Mouse (Mus musculus) liver (tissue): Measurements from ENCODE around the gene A930018P22Rik.
A peak's percentile ranks its signal among the peaks of the same experiment; 100 is the strongest.
"Not testable (repeated sequence)": the region's sequence is repeated elsewhere in the genome, so short reads cannot be mapped to it uniquely, and the experiment has no call there.

Source experiments
- DNase-seq: peaks from one replicate; pipeline ENCODE4 v3.0.0-alpha.2; 2020; ENCODE audit warnings: mixed read lengths

Gene A930018P22Rik

GRCm38 (mm10) chr2:104122505-104123378, at the start of gene A930018P22Rik:
Gene A930018P22Rik, plus strand, starts transcription at chr2:104122769.
- peak; percentile 98 for DNase-seq

- DNase-seq = peak; percentile 73
These were observed 44.3 kb upstream of the A930018P22Rik start for GRCm38 (mm10) chr2:104078285-104078684.

DNA sequence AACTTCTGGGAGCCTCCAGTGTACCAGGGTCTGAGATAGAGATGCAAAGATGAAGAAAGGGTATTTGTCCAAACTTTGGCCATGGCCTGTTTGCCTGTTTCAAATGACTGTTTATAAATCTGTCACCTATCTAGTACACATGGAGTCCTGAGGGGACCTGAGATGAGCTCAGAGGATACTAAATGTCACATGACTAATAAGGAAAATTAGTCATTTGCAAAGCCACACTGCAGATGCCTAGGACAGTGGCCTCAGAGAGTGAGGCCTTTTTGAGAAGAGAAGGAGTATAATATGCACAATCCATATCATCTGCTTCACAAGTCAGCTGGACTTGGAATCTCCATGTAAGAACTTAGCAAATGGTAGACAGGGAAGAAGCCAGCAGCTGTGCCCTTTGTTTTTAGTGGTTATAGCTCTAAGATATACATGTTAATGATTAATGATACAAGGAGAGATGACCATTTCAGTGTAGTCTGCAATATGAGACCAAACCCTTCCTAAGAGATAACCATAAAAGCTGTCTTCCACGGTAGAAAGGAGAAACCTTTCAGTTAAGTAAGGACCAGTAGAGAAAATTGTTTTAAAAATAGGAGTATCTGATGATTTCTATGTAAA, 41.0 kb upstream of the A930018P22Rik start:
- DNase-seq = not testable (repeated sequence)

DNA sequence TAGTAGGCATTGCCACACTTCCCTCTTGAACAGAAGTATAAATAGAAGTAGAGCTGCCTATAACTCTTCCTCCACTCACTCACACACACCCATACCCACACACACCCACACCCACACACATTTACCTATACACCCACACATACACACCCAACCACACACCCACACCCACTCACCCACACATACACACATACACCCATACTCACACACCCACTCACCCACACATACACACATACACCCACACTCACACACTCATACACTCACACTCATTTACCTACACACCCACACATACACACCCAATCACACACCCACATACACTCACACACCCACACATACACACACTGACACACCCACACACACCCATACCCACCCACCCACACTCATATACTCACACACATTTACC, 40.1 kb upstream of the A930018P22Rik start:
- no peak for DNase-seq

DNA sequence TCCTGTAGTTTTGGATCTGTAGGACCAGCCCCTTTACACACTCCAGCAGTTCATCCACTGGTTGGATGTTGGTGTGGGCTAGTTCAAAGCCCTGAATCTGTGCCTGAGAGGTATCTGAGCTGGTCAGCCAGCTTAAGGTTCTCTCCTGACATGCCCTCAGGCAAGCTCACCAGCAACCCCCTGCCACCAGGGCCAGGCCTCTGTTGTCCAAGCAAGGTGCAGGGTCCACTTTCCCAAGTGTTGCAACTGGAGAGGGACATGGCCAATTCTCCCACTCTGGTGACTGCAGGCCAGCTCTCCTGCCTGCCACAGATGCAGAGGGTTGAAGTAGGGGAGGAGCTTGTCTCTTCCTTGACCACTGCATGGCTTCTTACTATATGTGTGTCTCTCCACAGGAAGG, 38.5 kb upstream of the A930018P22Rik start:
- DNase-seq = peak; percentile 44

- DNase-seq = peak; percentile 43
These were observed 35.0 kb upstream of the A930018P22Rik start for GRCm38 (mm10) chr2:104087562-104087961.

- DNase-seq = no peak
These were observed 29.3 kb upstream of the A930018P22Rik start for GRCm38 (mm10) chr2:104093305-104093704.

DNA sequence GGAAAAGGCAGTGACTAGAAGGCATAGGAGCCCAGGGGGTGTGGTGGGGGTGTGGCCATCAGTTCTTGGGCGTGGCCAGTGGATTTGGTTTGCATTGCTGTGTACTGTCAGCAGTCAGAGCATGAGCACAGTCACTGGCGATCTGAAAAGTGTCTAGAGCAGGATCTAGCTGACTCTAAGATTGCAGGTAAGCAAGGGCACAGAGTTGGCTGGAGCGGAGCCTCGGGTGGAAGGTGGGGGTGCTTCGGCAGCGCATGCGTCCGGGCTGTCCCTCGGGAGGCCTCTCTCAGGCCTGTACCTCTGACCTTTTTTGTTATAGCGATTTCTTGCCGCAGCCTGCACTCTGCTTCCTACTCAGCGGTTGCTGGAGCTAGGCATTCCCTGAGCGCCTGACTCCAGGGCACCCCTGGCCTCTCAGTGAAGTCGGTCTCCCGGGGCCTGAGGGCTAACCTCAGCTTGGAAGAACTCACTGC, 26.8 kb upstream of the A930018P22Rik start, which contains the start of gene Cd59a:
TSS of gene Cd59a (plus strand) at position 61 of the 473 bp plus-strand sequence.
- peak; percentile 97 for DNase-seq

DNA sequence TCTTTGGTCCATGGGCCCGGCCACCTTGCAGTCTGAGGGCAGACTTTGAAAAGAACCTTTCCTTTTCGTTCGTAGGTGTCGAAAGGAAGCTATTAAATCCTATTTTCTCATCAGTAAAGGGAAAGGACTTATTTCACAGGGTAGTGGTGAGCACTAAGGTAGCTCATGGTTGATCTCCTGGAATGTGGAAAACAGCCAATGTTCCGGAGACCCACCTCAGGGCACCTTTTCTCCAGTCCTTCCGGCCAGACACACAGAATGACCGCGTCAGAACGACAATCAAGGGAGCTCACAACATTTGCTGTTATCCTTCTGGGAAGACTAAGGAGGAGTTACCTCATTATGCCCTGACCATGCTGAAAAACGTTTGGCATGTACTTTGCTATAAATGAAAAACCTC, 26.3 kb upstream of the A930018P22Rik start:
- peak; percentile 6 for DNase-seq

DNA sequence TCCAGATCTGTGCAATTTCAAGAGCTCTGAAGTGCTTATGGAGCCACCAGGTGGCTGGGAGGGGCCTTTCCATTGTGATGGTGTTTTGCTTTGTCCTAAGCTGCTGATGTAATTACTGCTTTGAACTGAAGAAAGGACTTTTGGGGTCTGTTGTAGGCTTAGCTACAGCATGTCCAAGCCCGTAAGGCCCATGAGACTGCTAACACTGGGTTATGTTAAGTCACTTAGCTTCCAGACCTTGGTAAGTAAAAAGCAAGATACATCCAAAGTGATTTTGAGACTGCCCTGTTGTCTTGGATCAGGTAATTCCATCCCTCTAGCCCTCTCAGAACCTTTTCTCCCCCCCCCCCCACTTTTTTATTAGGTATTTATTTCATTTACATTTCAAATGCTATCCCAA, 25.8 kb upstream of the A930018P22Rik start:
- DNase-seq = peak; percentile 2

DNA sequence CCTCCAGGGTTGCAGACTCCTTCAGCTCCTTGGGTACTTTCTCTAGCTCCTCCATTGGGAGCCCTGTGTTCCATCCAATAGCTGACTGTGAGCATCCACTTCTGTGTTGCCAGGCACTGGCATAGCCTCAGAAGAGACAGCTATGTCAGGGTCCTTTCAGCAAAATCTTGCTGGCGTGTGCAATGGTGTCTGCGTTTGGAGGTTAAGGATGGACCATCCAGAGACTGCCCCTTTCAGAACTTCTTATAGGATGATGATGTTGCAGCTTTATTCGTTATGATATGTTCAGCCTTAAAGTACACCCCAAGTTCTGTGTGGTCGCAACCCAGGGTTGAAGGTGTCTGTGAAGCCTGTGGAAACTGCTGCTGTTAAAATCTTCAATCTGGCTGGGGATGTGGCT, 25.2 kb upstream of the A930018P22Rik start:
- DNase-seq = peak; percentile 10

GRCm38 (mm10) chr2:104098529-104099230, 23.9 kb upstream of the A930018P22Rik start:
- peak; percentile 76 for DNase-seq

- DNase-seq = peak; percentile 33
These were observed 23.4 kb upstream of the A930018P22Rik start for GRCm38 (mm10) chr2:104099231-104099585.

DNA sequence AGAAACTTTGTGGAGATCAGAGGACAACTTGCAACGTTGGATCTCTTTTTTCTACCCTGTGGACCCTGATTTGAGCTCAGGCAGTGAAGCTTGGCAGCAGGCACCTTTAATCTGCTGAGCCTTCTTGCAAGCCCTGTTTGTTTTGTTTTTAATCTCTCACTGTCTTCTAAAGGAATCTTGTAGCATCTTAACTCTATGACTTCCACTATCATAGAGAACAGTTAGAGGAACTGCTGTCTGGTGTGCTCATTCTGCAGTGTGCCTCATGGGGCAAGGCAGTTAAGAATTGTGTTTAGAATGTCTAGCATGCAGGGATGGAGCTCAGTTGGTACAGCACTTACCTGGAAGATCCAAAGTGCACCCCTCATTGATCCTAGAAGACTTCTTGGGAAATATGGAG, 22.6 kb upstream of the A930018P22Rik start:
- peak; percentile 3 for DNase-seq

DNA sequence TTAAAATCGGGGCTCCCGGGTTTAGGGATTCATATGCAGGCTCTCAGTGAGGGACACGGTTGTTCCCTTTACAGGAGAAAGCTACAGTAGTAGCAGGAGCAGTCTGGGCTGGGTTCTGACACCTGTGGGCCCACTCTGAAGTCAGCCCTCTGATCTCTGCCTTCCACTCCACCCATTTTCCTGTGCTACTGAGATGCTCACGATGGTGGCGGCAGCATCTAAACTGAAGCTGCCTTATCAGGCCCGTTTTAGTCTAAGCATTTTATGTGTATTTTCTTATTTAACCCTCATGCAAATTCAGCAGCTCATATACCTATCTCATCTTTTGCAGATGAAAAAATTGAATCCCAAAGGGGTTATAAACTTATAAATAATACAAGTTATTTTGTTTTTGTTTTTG, 17.8 kb upstream of the A930018P22Rik start:
- peak; percentile 2 for DNase-seq

DNA sequence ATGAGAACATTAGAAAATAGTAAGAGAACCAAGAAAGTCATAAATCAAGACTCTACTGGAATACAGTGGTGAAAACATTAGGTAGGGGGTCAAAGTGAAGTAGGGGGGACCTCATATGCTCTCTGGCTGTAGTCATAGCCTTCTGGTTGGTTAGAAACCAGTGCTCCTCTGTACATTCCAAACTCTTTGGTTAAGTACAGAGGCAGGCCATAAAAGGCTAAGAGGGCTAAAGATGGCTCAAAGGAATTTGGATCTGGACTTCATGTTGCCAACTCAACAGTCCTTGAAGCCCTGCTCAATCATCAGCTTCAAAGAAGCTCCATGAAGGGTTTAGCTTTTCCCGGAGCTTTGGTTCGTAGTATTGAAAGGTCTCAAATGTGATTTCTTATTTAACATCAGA, 13.5 kb upstream of the A930018P22Rik start:
- not testable (repeated sequence) for DNase-seq

DNA sequence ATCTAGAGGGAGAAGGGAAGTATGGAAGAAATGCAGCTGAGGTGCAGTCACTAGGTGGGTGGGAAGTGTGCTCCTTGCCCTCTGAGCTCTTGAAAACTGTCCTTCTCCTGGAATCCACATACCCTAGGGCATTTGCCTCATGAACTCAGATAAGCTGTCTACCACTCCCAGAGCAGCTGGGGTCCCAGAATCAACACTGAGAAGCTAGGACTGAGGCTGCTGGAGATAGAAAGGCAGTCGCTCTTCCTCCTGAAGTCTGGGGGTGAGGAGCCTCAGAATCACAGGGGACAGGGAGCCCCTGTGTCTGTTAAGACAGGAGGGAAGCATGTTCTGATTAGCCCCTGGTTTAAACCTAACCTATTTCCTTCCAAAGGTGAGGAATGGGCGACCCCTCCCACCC, 13.0 kb upstream of the A930018P22Rik start:
- no peak for DNase-seq

GRCm38 (mm10) chr2:104110031-104110430, 12.5 kb upstream of the A930018P22Rik start:
- DNase-seq = no peak

DNA sequence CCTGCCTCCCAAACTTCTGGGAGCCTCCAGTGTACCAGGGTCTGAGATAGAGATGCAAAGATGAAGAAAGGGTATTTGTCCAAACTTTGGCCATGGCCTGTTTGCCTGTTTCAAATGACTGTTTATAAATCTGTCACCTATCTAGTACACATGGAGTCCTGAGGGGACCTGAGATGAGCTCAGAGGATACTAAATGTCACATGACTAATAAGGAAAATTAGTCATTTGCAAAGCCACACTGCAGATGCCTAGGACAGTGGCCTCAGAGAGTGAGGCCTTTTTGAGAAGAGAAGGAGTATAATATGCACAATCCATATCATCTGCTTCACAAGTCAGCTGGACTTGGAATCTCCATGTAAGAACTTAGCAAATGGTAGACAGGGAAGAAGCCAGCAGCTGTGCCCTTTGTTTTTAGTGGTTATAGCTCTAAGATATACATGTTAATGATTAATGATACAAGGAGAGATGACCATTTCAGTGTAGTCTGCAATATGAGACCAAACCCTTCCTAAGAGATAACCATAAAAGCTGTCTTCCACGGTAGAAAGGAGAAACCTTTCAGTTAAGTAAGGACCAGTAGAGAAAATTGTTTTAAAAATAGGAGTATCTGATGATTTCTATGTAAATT, 11.3 kb upstream of the A930018P22Rik start:
- not testable (repeated sequence) for DNase-seq

DNA sequence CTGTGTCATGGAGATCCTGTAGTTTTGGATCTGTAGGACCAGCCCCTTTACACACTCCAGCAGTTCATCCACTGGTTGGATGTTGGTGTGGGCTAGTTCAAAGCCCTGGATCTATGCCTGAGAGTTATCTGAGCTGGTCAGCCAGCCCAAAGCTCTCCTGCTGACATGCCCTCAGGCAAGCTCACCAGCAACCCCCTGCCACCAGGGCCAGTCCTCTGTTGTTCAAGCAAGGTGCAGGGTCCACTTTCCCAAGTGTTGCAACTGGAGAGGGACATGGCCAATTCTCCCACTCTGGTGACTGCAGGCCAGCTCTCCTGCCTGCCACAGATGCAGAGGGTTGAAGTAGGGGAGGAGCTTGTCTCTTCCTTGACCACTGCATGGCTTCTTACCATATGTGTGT, 9.0 kb upstream of the A930018P22Rik start:
- DNase-seq = not testable (repeated sequence)

DNA sequence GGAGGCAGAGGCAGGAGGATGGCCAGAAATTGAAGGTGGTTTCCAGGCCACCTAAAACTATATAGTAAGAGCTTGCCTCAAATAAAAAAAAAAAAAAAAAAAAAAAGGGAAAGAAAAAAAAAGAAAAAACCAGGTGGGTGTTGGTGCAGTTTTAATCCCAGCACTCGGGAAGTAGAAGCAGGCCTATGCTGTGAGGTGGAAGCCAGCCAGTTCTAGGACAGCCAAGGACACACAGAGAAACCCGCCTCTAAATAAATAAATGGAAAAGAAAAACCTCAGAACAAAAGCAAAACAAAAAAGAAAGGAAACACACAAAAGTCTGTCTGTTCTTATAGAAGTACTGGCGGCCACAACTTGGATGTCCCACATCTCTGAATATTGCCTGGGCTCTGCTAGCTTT, 7.7 kb upstream of the A930018P22Rik start:
- DNase-seq = no peak

DNA sequence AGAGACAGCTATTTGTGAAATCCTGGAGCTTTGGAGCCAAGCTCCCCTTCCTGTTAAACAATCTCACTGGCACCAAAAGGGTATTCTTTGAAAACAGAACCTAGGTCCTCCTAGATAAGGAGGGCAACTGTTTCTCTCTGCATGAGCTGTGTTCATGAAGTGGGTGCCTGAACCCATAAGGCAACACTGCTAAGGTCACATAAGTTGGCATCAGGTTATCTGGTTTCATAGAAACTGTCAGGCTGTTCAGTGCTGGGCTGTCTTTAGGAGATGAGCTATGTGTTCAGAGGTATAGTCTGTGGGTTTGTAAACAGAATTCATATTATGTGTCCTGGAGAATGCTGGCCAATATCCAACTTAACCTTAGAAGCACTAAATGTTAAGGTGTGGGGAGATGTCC, 5.4 kb upstream of the A930018P22Rik start:
- not testable (repeated sequence) for DNase-seq

DNA sequence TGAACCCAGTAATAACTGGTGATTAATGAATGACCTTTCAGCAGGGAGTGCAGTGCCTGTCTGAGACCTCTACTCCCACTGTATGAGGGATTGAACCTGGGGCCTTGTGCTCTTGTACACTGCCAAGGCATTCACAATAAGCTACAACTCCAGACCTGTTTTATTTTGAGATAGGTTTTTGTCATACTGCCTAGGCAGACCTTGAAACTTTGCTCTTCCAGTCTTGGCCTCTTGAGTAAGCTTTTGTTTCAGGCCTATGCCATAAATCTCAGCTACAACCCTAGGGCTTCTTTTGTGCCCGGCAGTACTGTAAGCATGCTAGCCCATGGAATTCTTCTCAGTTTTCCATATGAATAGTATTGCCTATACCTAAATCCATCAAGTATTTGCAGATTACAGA, 3.5 kb upstream of the A930018P22Rik start:
- DNase-seq = no peak
